Mouse (Mus musculus): ENCODE data around the gene Capzb.

DNA sequence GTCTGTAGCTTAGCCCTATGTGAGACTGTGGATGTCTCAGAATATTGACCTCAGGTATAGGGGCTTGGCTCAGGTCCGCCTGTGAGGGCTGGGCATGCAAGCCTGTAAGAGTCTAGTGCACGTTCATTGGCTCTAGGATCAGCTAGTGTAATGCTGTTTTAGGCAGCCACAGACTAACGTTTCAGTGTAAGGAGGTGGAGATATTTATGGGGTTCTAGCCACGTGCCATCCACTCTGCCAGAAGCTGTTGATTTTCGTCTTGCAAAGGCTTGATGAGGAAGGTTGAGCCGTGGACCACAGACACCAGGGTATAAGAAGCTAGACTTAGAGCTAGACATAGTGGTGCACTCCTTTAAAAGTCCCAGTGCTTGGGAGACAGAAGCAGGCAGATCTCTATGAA is 4.2 kb downstream of the Capzb start:
- no peak for TF ChIP-seq CTCF (IDR thresholded peaks at IDR 0.05; ENCODE audit: low read depth, low read length)
- no peak for TF ChIP-seq POLR2A (IDR thresholded peaks at IDR 0.05; ENCODE audit: extremely low read depth, insufficient read depth, low read length)
